Mouse (Mus musculus): ENCODE results near the gene Lmna. TPM values are rescaled to one million over a fixed set of nuclear protein-coding genes. Genes with fewer than 3 reads are reported as not detected.

Lmna gene
- polyA plus RNA-seq, 1 experiment from 2014 or later = 155 TPM

GRCm38 (mm10) chr3:88493706-88494582, 15.8 kb downstream of the Lmna start:
- H3K4me1 ChIP-seq (replicated peaks; ENCODE audit: control insufficient read depth, insufficient read depth, low read length) = peaks cover 73% of the 10 kb centered on the region
- H3K9ac ChIP-seq (ENCODE audit: low read depth, low read length) = peak overlapping the region; percentile 67
- H3K4me3 ChIP-seq (ENCODE audit: low read depth, low read length) = peak overlapping the region; percentile 48; the same call in 1 of the 2 replicates
- H3K27me3 ChIP-seq (replicated peaks; ENCODE audit: control insufficient read depth, insufficient read depth, low read length) = no peaks in the 10 kb centered on the region
- no peaks in the 10 kb centered on the region for H3K9me3 ChIP-seq (ENCODE audit: control insufficient read depth, low read length)
- peak overlapping the region; percentile 90 for H3K27ac ChIP-seq (ENCODE audit: low read depth, low read length)
- H3K36me3 ChIP-seq (ENCODE audit: control insufficient read depth, insufficient read depth, low read length) = no peaks in the 10 kb centered on the region; the same call in 1 of the 2 replicates
- 54% methylated on average over 11 of the region's 11 CpGs for WGBS
- no peak for ATAC-seq (replicated peaks; ENCODE audit: low FRiP score)
- peak; percentile 33 for DNase-seq (ENCODE audit: low spot score)
- peak overlapping the region; percentile 87 for H3K4me2 ChIP-seq

GRCm38 (mm10) chr3:88487396-88487795, 22.4 kb downstream of the Lmna start:
- WGBS = 67% methylated on average over 1 of the region's 1 CpGs
- H3K9ac ChIP-seq (ENCODE audit: low read depth, low read length) = no peak overlapping the region
- peaks cover 38% of the 10 kb centered on the region for H3K27me3 ChIP-seq (replicated peaks; ENCODE audit: control insufficient read depth, insufficient read depth, low read length)
- no peaks in the 10 kb centered on the region for H3K9me3 ChIP-seq (ENCODE audit: control insufficient read depth, low read length)
- no peak overlapping the region for H3K4me3 ChIP-seq (ENCODE audit: low read depth, low read length)
- no peak overlapping the region for H3K4me2 ChIP-seq
- peaks cover 39% of the 10 kb centered on the region for H3K4me1 ChIP-seq (replicated peaks; ENCODE audit: control insufficient read depth, insufficient read depth, low read length)
- H3K27ac ChIP-seq (ENCODE audit: low read depth, low read length) = no peak overlapping the region
- H3K36me3 ChIP-seq (ENCODE audit: control insufficient read depth, insufficient read depth, low read length) = peaks cover 30% of the 10 kb centered on the region
- no peak for DNase-seq (ENCODE audit: low spot score)
- no peak for ATAC-seq (replicated peaks; ENCODE audit: low FRiP score)

GRCm38 (mm10) chr3:88486887-88487286, 22.9 kb downstream of the Lmna start:
- peaks cover 36% of the 10 kb centered on the region for H3K4me1 ChIP-seq (replicated peaks; ENCODE audit: control insufficient read depth, insufficient read depth, low read length)
- H3K27me3 ChIP-seq (replicated peaks; ENCODE audit: control insufficient read depth, insufficient read depth, low read length) = peaks cover 42% of the 10 kb centered on the region
- peaks cover 30% of the 10 kb centered on the region for H3K36me3 ChIP-seq (ENCODE audit: control insufficient read depth, insufficient read depth, low read length)
- no peak overlapping the region for H3K4me3 ChIP-seq (ENCODE audit: low read depth, low read length)
- H3K9ac ChIP-seq (ENCODE audit: low read depth, low read length) = no peak overlapping the region
- H3K9me3 ChIP-seq (ENCODE audit: control insufficient read depth, low read length) = no peaks in the 10 kb centered on the region
- H3K27ac ChIP-seq (ENCODE audit: low read depth, low read length) = no peak overlapping the region
- ATAC-seq (replicated peaks; ENCODE audit: low FRiP score) = no peak
- 78% methylated on average over 4 of the region's 4 CpGs for WGBS
- H3K4me2 ChIP-seq = no peak overlapping the region
- DNase-seq (ENCODE audit: low spot score) = no peak

- WGBS = 72% methylated on average over 5 of the region's 5 CpGs
- Histone ChIP-seq H3K27ac (ENCODE audit: low read depth, low read length) (no peak overlapping the region), H3K4me2 (no peak overlapping the region), H3K4me1 (replicated peaks; ENCODE audit: control insufficient read depth, insufficient read depth, low read length) (peaks cover 36% of the 10 kb centered on the region), H3K9me3 (ENCODE audit: control insufficient read depth, low read length) (no peaks in the 10 kb centered on the region), H3K27me3 (replicated peaks; ENCODE audit: control insufficient read depth, insufficient read depth, low read length) (peaks cover 42% of the 10 kb centered on the region), H3K9ac (ENCODE audit: low read depth, low read length) (no peak overlapping the region), H3K36me3 (ENCODE audit: control insufficient read depth, insufficient read depth, low read length) (peaks cover 30% of the 10 kb centered on the region), H3K4me3 (ENCODE audit: low read depth, low read length) (no peak overlapping the region)
- DNase-seq (ENCODE audit: low spot score) = no peak
- ATAC-seq (replicated peaks; ENCODE audit: low FRiP score) = no peak
These were observed 23.7 kb downstream of the Lmna start for GRCm38 (mm10) chr3:88486043-88486442.

GRCm38 (mm10) chr3:88484597-88485316, 25.0 kb downstream of the Lmna start:
- Histone ChIP-seq H3K9me3 (ENCODE audit: control insufficient read depth, low read length) (no peaks in the 10 kb centered on the region), H3K27me3 (replicated peaks; ENCODE audit: control insufficient read depth, insufficient read depth, low read length) (peaks cover 42% of the 10 kb centered on the region), H3K4me2 (peak overlapping the region; percentile 54), H3K9ac (ENCODE audit: low read depth, low read length) (no peak overlapping the region), H3K4me1 (replicated peaks; ENCODE audit: control insufficient read depth, insufficient read depth, low read length) (peaks cover 23% of the 10 kb centered on the region), H3K4me3 (ENCODE audit: low read depth, low read length) (peak overlapping the region; percentile 21; the same call in 1 of the 2 replicates), H3K36me3 (ENCODE audit: control insufficient read depth, insufficient read depth, low read length) (peaks cover 30% of the 10 kb centered on the region), H3K27ac (ENCODE audit: low read depth, low read length) (no peak overlapping the region)
- ATAC-seq (replicated peaks; ENCODE audit: low FRiP score) = no peak
- 26% methylated on average over 39 of the region's 39 CpGs for WGBS
- peak; percentile 53 for DNase-seq (ENCODE audit: low spot score)

- 0 out of 2 replicates have a peak, but pooled peaks have one; percentile 41 for ATAC-seq (replicated peaks; ENCODE audit: low FRiP score)
- Histone ChIP-seq H3K4me1 (replicated peaks; ENCODE audit: control insufficient read depth, insufficient read depth, low read length) (peaks cover 16% of the 10 kb centered on the region), H3K27me3 (replicated peaks; ENCODE audit: control insufficient read depth, insufficient read depth, low read length) (peaks cover 42% of the 10 kb centered on the region), H3K36me3 (ENCODE audit: control insufficient read depth, insufficient read depth, low read length) (peaks cover 30% of the 10 kb centered on the region), H3K4me2 (no peak overlapping the region), H3K27ac (ENCODE audit: low read depth, low read length) (no peak overlapping the region), H3K9me3 (ENCODE audit: control insufficient read depth, low read length) (no peaks in the 10 kb centered on the region), H3K4me3 (ENCODE audit: low read depth, low read length) (no peak overlapping the region), H3K9ac (ENCODE audit: low read depth, low read length) (no peak overlapping the region)
- DNase-seq (ENCODE audit: low spot score) = peak; percentile 80
- 10% methylated on average over 5 of the region's 5 CpGs for WGBS
These were observed 26.1 kb downstream of the Lmna start for GRCm38 (mm10) chr3:88483621-88484020.

GRCm38 (mm10) chr3:88483141-88483540, 26.6 kb downstream of the Lmna start:
- ATAC-seq (replicated peaks; ENCODE audit: low FRiP score) (no peak), DNase-seq (ENCODE audit: low spot score) (peak; percentile 29)
- peaks cover 42% of the 10 kb centered on the region for H3K27me3 ChIP-seq (replicated peaks; ENCODE audit: control insufficient read depth, insufficient read depth, low read length)
- H3K4me2 ChIP-seq = no peak overlapping the region
- no peak overlapping the region for H3K9ac ChIP-seq (ENCODE audit: low read depth, low read length)
- WGBS = 70% methylated on average over 8 of the region's 8 CpGs
- no peak overlapping the region for H3K4me3 ChIP-seq (ENCODE audit: low read depth, low read length)
- H3K9me3 ChIP-seq (ENCODE audit: control insufficient read depth, low read length) = no peaks in the 10 kb centered on the region
- H3K4me1 ChIP-seq (replicated peaks; ENCODE audit: control insufficient read depth, insufficient read depth, low read length) = peaks cover 12% of the 10 kb centered on the region
- H3K36me3 ChIP-seq (ENCODE audit: control insufficient read depth, insufficient read depth, low read length) = peaks cover 30% of the 10 kb centered on the region
- no peak overlapping the region for H3K27ac ChIP-seq (ENCODE audit: low read depth, low read length)

- no peak overlapping the region for H3K27ac ChIP-seq (ENCODE audit: low read depth, low read length)
- no peaks in the 10 kb centered on the region for H3K9me3 ChIP-seq (ENCODE audit: control insufficient read depth, low read length)
- H3K4me1 ChIP-seq (replicated peaks; ENCODE audit: control insufficient read depth, insufficient read depth, low read length) = peaks cover 11% of the 10 kb centered on the region
- H3K9ac ChIP-seq (ENCODE audit: low read depth, low read length) = no peak overlapping the region
- ATAC-seq (replicated peaks; ENCODE audit: low FRiP score) = no peak
- 45% methylated on average over 18 of the region's 18 CpGs for WGBS
- no peak overlapping the region for H3K4me3 ChIP-seq (ENCODE audit: low read depth, low read length)
- H3K27me3 ChIP-seq (replicated peaks; ENCODE audit: control insufficient read depth, insufficient read depth, low read length) = peaks cover 42% of the 10 kb centered on the region
- H3K36me3 ChIP-seq (ENCODE audit: control insufficient read depth, insufficient read depth, low read length) = peaks cover 26% of the 10 kb centered on the region
- DNase-seq (ENCODE audit: low spot score) = peak; percentile 30
- no peak overlapping the region for H3K4me2 ChIP-seq
These were observed 27.4 kb downstream of the Lmna start for GRCm38 (mm10) chr3:88482336-88482735.
